ENCODE assay signal across 13 mouse cellular contexts in the genomic region with DNA sequence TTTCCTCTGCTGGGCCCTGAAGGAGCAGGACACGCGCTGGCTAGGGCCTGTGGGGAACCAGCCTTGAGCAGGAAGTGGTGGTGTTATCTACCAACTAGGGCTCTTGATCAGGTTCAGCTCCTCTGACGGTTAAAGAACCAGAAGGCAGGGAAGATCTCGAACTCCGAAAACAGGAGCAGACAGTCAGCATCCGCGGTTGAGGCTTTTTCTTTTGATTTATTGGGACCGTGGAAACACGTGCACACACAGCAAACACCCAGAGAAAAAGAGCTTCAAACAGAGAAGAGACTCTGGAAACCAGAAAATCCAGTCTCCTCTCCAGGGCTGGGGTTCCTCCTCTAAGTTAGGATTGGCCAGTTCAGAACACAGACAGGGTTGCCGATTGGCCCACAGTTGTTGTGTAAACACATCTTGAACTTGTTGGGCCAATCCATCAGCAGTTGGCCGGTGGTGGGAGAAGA. TPM values are rescaled to one million over a fixed set of nuclear protein-coding genes. Genes with fewer than 3 reads are reported as not detected.
DNase-seq lines count a peak whose midpoint lies in the region; ATAC-seq and TF ChIP-seq lines count a peak whose summit lies in the region.
"Had no signal": no experiment of that assay in that cellular context is flagged by ENCODE, and none has a peak within 500 bp of the region (broad histone marks: within the 10 kb centered on the region; RNA-seq: fewer than 3 reads in every experiment).

No protein-coding gene starts in this region.

- intact Hi-C loops in gastrocnemius, adult 2 months (cut with DNase I), result no loop called here
- intact Hi-C loops in gastrocnemius, postnatal 14 days (cut with DNase I; ENCODE audit: low total_unique reads), result no loop called here

- ATAC-seq in CD4-positive, CD25-positive, alpha-beta regulatory T cell, adult 4 months, result peak; percentile 53
- no peak for ATAC-seq in forebrain, embryonic 16.5 days
- no peak for ATAC-seq in erythroblast, adult 5-6 weeks (replicated peaks; ENCODE audit: low FRiP score, poor library complexity, severe bottlenecking)

- H3K4me3 ChIP-seq in gastrocnemius, adult 2 months, result no peak overlapping the region
- H3K4me3 ChIP-seq in forebrain, embryonic 16.5 days (replicated peaks; ENCODE audit: low read length), result no peak overlapping the region
- H3K4me3 ChIP-seq: heart, embryonic 15.5 days had no signal

- no peaks in the 10 kb centered on the region; the same call in 1 of the 2 replicates for H3K27me3 ChIP-seq in forebrain, embryonic 16.5 days (replicated peaks; ENCODE audit: control insufficient read depth, insufficient read depth, low read length)

- DNase-seq in gastrocnemius, adult 2 months, result peak; percentile 13
- DNase-seq in gastrocnemius, postnatal 14 days, result no peak
- DNase-seq in fat pad, adult 2 months (ENCODE audit: extremely low read depth, low read depth, low spot score), result peak; percentile 56
- DNase-seq in lung, postnatal 25 days (ENCODE audit: low spot score), result peak; percentile 56
- DNase-seq in right cerebral cortex, postnatal 4 days, result no peak
- DNase-seq: cerebellum, adult 11-12 months; kidney, adult 9 months had no signal

- no peaks in the 10 kb centered on the region for H3K9me3 ChIP-seq in forebrain, embryonic 16.5 days (ENCODE audit: control insufficient read depth, low read length)
- H3K9me3 ChIP-seq: heart, embryonic 15.5 days had no signal

- no peak overlapping the region for H3K9ac ChIP-seq in forebrain, embryonic 16.5 days (replicated peaks; ENCODE audit: low read depth, low read length)
- H3K9ac ChIP-seq: heart, embryonic 15.5 days had no signal

- TF ChIP-seq CTCF in gastrocnemius, adult 2 months (IDR thresholded peaks at IDR 0.05), result no peak

- 59% methylated on average over 11 of the region's 11 CpGs for WGBS in forebrain, embryonic 16.5 days

- no peak overlapping the region for H3K4me2 ChIP-seq in forebrain, embryonic 16.5 days (ENCODE audit: low read length)
- H3K4me2 ChIP-seq: heart, embryonic 15.5 days had no signal

- no peaks in the 10 kb centered on the region for H3K36me3 ChIP-seq in forebrain, embryonic 16.5 days (ENCODE audit: control insufficient read depth, insufficient read depth)
- H3K36me3 ChIP-seq: heart, embryonic 15.5 days had no signal

- peak overlapping the region; percentile 88; the same call in 1 of the 2 replicates for H3K27ac ChIP-seq in gastrocnemius, adult 2 months
- H3K27ac ChIP-seq in forebrain, embryonic 16.5 days (ENCODE audit: low read length), result no peak overlapping the region
- H3K27ac ChIP-seq: heart, embryonic 15.5 days had no signal

- peaks cover 20% of the 10 kb centered on the region for H3K4me1 ChIP-seq in forebrain, embryonic 16.5 days (replicated peaks; ENCODE audit: control insufficient read depth, insufficient read depth, low read length)

RNA-seq across cellular contexts. Expression of a gene that starts 6.4 kb away (rescaled TPM):
- 1 to 10 TPM; 3.9 to 4.7 TPM for total RNA-seq in gastrocnemius, adult 2 months (2021)
- total RNA-seq in gastrocnemius, postnatal 14 days (2021), result 1 to 10 TPM; 6.4 to 8.2 TPM
- 1 to 10 TPM in 1 of 2 experiments, under 1 TPM in 1; 0.48 to 1.7 TPM for polyA plus RNA-seq in CD4-positive, CD25-positive, alpha-beta regulatory T cell, adult 4 months (2017; shearing (Covaris generic))
- 30.8 and 41.4 TPM in 2 replicates for polyA plus RNA-seq in forebrain, embryonic 16.5 days (2015; fragmentation: Nextera tagmentation; extraction: Ambion mirVana)
- 0.77 TPM in 1 of 2 replicates, not detected in the other for total RNA-seq in erythroblast, adult 5-6 weeks (2015; ENCODE audit: low replicate concordance)
- 0.28 and 0.77 TPM in 2 replicates for total RNA-seq in erythroblast, adult 5-6 weeks (2017; ENCODE audit: low replicate concordance)

RNA-seq across cellular contexts. Expression of a gene that starts 21.0 kb away (rescaled TPM):
- 10 to 100 TPM; 18.4 to 24.6 TPM for total RNA-seq in gastrocnemius, adult 2 months (2021)
- 10 to 100 TPM; 46.2 to 48.3 TPM for total RNA-seq in gastrocnemius, postnatal 14 days (2021)
- not detected for polyA plus RNA-seq in CD4-positive, CD25-positive, alpha-beta regulatory T cell, adult 4 months (2017; shearing (Covaris generic))
- polyA plus RNA-seq in forebrain, embryonic 16.5 days (2015; fragmentation: Nextera tagmentation; extraction: Ambion mirVana), result 3.2 and 3.3 TPM in 2 replicates
- 0.96 and 7.3 TPM in 2 replicates for total RNA-seq in erythroblast, adult 5-6 weeks (2015; ENCODE audit: low replicate concordance)
- 2.3 and 5.3 TPM in 2 replicates for total RNA-seq in erythroblast, adult 5-6 weeks (2017; ENCODE audit: low replicate concordance)

RNA-seq across cellular contexts. Expression of a gene that starts 47.8 kb away (rescaled TPM):
- not detected for total RNA-seq in gastrocnemius, adult 2 months (2021)
- not detected for total RNA-seq in gastrocnemius, postnatal 14 days (2021)
- not detected for polyA plus RNA-seq in CD4-positive, CD25-positive, alpha-beta regulatory T cell, adult 4 months (2017; shearing (Covaris generic))
- polyA plus RNA-seq in forebrain, embryonic 16.5 days (2015; fragmentation: Nextera tagmentation; extraction: Ambion mirVana), result not detected in 2 replicates
- not detected in 2 replicates for total RNA-seq in erythroblast, adult 5-6 weeks (2015; ENCODE audit: low replicate concordance)
- total RNA-seq in erythroblast, adult 5-6 weeks (2017; ENCODE audit: low replicate concordance), result not detected in 2 replicates
- polyA plus RNA-seq: C2C12; heart, embryonic 15.5 days; limb, embryonic 11.5 days had no signal

Comparison
In these comparisons a context has a peak if more than half of its experiments do, and no peak if none do; other contexts are left out.
1. DNase-seq: peak in gastrocnemius, adult 2 months (single experiment), fat pad, adult 2 months (single experiment) and lung, postnatal 25 days (single experiment); none in gastrocnemius, postnatal 14 days (single experiment) and right cerebral cortex, postnatal 4 days (single experiment).